Mouse (Mus musculus): ENCODE measurements around the gene Mtmr11.

Gene Mtmr11

DNA sequence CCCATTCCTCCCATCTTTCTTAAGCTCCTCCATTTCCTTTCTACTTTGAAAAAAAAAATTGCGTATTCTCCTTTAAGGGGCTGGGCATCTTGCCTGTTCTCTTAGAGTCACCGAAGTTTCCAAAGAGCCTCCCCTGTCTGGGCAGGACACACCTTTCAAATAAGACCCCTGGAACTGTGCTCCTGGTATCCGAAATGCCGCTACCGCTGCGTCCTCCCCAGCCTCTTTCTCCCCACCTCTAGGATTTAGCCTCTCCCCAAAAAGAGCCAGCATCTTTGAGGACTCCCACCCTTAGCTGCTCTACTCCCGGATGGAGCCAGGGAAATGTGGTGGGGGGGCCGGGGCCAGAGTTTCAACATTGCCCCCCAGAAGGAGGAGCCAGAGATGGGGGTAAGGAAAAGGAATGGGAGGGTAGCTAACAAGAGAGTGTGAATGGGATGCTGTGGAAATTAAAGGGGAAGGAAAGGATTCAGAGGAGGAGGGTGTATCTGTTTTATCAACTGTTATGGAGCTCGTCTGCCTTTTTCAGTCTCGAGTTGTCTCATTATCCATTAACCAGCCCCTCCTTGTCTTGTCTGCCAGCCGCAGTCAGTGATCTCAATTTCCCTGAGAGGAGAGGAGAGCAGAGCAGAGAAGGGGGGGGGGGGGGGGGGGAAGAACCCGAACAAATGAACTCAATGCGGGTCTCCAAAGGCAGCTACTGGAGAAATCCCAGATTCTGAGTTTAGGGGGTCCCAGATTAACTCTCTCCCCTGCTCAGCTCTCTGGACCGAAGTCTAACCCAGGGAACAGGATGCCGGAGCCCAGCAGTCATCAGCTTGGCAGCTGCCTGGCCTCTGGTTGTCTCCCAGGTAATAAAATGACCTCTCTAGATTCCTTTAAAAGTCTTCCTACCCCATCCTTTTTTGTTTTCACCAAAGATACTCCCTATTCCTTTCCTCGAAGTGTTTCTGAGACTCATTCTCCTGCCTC is at the start of gene Mtmr11:
Mtmr11 (plus strand) TSS at position 136 of the 972 bp plus-strand sequence.
- no peak for DNase-seq (ENCODE audit: low read depth, low spot score)

- no peak for DNase-seq (ENCODE audit: low read depth, low spot score)
These were observed 48.6 kb upstream of the Mtmr11 start for GRCm38 (mm10) chr3:96113251-96113650.

- no peak for DNase-seq (ENCODE audit: low read depth, low spot score)
These were observed 43.7 kb upstream of the Mtmr11 start for GRCm38 (mm10) chr3:96118142-96118541.

GRCm38 (mm10) chr3:96118702-96119101 is 43.1 kb upstream of the Mtmr11 start:
- DNase-seq (ENCODE audit: low read depth, low spot score): no peak

DNA sequence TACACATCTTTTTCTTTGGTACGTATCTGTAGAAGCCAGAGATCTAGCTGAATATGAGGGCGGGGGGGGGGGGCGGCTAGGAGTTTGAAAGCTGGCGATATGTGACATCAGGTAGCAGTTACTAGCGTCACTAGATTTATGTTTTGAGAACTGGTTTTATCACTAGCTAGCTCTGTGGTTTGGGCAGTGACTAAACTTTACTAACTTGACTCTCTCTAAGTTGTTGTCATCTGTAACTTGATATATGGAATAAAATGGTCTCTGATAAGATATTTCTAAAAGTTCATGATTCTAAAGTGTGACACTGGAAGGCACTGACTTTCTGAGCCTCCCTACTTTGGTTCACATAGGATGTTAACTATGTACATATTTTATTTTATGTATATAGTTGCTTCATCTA is 37.6 kb upstream of the Mtmr11 start:
- no peak for DNase-seq (ENCODE audit: low read depth, low spot score)

DNA sequence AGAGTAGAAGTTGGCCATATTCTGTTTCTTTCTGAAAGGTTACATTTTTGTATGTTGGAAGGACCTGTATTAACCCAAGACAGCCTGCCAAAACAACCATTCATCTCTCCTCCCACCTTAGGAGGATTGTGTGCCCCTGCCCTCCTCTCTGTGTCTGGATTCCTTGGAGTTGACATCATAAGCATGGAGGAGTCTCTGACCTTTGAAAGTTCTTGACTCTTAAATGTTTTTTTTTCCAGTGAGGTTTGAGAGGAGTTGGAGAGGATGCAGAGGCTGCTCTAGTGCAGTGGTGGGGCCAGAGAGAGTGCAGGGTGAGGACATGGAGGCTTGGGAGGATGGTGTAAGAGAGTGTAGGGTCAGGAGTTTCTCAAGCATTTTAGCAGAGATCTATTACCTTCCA is 33.7 kb upstream of the Mtmr11 start:
- DNase-seq (ENCODE audit: low read depth, low spot score): no peak

DNA sequence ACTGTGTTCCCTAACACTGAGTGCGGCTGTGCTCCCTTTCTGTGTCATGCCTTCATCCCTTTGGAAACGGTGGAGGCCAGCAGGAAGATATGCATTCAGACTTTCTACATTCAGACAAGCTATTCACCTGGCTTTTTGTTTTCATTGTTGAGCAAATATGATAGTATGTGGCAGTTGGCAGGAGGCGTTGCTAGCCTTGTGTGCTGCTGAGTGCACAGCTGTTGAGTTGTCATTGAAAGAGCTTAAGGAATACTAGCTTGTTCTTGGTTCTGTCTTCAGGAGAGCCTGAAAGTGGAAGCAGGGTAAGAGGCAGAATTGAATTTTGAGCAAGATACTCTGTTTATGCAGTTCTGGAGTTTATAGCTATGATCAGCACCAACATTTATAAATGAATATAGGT is 29.3 kb upstream of the Mtmr11 start:
- DNase-seq (ENCODE audit: low read depth, low spot score): no peak

DNA sequence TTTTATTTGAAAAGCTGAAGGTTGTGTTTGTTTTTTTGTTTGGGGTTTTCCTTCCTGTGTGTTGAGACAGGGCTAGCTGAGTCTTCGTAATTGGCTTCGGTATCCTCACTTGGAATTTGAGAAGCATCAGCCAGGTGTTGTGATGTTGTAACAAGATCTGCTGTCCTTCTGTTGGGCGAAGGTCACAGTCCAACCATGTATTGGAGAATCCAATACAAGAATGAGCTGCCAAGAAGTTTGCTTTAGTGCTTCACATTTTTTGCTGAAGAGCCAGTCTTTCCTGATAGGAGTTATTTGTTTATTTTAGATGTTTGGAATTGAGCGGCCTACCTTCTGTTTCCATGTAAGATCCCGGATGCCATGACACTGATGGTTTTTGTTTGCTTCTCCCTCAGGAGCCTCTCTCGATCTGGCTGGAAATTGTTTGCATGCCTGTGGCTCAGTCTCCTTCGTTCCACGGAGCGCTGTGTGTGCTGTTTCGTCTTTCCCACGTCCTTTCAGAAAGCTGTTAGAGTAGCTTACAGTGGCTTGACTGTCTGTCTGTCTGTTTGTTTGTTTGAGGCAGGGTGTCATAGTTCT is 28.4 kb upstream of the Mtmr11 start:
- no peak for DNase-seq (ENCODE audit: low read depth, low spot score)

DNA sequence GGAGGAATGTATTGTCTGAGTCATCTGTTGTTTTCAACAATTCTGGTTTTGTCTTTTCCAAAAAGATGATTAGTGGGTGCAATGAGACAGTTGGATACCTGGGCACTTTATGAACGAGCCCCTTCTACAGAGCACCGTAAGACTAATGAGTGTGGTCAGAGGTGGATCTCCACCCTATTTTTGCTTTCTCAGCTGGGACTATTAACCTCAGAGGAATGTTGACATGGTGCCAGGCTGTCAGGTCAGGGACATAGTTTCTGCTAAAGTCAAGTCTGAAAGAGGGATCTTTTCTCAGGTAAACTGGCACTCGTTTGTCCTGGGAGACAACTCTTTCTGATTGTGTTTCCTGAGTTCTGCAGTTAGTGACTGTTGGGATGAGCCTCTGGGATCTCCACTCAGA is 26.8 kb upstream of the Mtmr11 start:
- DNase-seq (ENCODE audit: low read depth, low spot score): no peak

DNA sequence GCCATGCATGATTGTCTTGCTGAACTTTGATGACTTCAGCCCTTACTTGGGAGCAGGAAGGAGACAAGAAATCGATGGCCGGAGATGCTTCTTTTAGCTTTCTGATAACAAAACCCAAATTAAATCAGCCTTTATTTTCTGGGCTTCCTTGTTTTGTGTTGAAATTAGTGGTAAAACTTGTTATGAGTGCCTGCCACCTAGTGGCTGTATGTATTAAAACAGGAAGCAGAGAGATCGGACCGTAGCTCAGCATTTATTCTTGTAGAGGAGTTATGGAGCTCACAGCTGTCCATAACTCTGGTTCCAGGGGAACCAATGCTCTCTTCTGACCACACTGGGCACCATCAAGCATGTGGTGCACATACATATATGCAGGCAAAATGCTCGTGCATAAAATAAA is 13.9 kb upstream of the Mtmr11 start:
- DNase-seq (ENCODE audit: low read depth, low spot score): no peak

GRCm38 (mm10) chr3:96151836-96152235 is 10.0 kb upstream of the Mtmr11 start:
- DNase-seq (ENCODE audit: low read depth, low spot score): no peak

- no peak for DNase-seq (ENCODE audit: low read depth, low spot score)
These were observed 9.2 kb upstream of the Mtmr11 start for GRCm38 (mm10) chr3:96152611-96153010.

- no peak for DNase-seq (ENCODE audit: low read depth, low spot score)
These were observed 6.3 kb upstream of the Mtmr11 start for GRCm38 (mm10) chr3:96155501-96155900.

- no peak for DNase-seq (ENCODE audit: low read depth, low spot score)
These were observed 2.0 kb upstream of the Mtmr11 start for GRCm38 (mm10) chr3:96159820-96160219.

DNA sequence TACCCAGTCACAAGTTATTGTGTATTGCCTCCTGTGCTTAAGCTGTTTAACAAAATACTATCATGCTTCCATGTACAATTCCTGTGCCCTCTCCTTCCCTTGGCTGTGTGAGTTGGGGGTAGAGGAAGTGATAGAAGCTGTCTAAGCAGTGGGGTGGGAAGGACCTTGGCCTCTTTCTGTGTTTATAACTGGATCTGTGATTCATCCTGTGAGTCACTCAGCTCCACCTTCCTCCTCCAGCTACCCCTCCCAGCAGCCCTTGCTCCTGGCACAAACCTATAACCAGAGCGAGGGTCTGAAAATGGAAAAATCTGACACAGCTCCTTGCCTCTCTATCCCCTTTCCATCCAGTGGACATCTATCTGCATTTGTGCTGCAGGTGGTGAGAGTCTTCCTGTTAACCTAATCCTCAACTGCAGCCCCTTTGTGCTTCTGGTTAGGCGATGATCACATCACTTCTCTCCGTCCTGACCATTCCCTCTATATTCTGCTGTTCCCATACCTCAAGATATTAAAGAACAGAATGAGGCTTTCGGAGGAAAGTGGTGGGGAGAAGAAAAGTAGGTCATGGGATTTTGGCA is 1.5 kb upstream of the Mtmr11 start:
- no peak for DNase-seq (ENCODE audit: low read depth, low spot score)

- no peak for DNase-seq (ENCODE audit: low read depth, low spot score)
These were observed 844 bp upstream of the Mtmr11 start for GRCm38 (mm10) chr3:96160803-96161516.

- DNase-seq (ENCODE audit: low read depth, low spot score): no peak
These were observed 1.2 kb downstream of the Mtmr11 start for GRCm38 (mm10) chr3:96163040-96163439.

GRCm38 (mm10) chr3:96168466-96169158 is 6.8 kb downstream of the Mtmr11 start:
- no peak for DNase-seq (ENCODE audit: low read depth, low spot score)

GRCm38 (mm10) chr3:96170276-96170675 is 8.5 kb downstream of the Mtmr11 start:
- DNase-seq (ENCODE audit: low read depth, low spot score): no peak

GRCm38 (mm10) chr3:96170976-96171545 is 9.3 kb downstream of the Mtmr11 start:
- no peak for DNase-seq (ENCODE audit: low read depth, low spot score)

GRCm38 (mm10) chr3:96171583-96172196 is 9.9 kb downstream of the Mtmr11 start:
- no peak for DNase-seq (ENCODE audit: low read depth, low spot score)
